Mouse (Mus musculus): Measurements from ENCODE around the gene Card14.

- TF ChIP-seq GATA1 (IDR thresholded peaks at IDR 0.05; ENCODE audit: borderline replicate concordance, low read length) (no peak), FLI1 (IDR thresholded peaks at IDR 0.05; ENCODE audit: low read length) (no peak)
These were observed at the start of gene Card14 for GRCm38 (mm10) chr11:119307658-119307867.
